Mouse (Mus musculus) cortical plate, adult 2 months (tissue): Measurements from ENCODE around the gene Coro1b. TPM values are rescaled to one million over a fixed set of nuclear protein-coding genes. Genes with fewer than 3 reads are reported as not detected.
A peak's percentile ranks its signal among the peaks of the same experiment; 100 is the strongest.

Experiments used
- H3K27ac ChIP-seq: fragments of 200-500 bp; 2 replicates; pipeline ENCODE4 v1.5.1; 2012; ENCODE audit warnings: low read length, control low read depth, inconsistent platforms; ENCODE audit not compliant: insufficient read depth
- H3K4me1 ChIP-seq: fragments of 200-500 bp; 2 replicates; pipeline ENCODE4 v1.6.1; 2011; ENCODE audit warnings: low read length; ENCODE audit not compliant: control insufficient read depth, insufficient read depth
- H3K4me3 ChIP-seq: fragments of 200-500 bp; 2 replicates; pipeline ENCODE4 v1.5.1; 2011; ENCODE audit warnings: mild to moderate bottlenecking, low read length, control low read depth; ENCODE audit not compliant: insufficient read depth
- CTCF ChIP-seq: fragments of 200-500 bp; IDR thresholded peaks from 2 replicates; pipeline ENCODE4 v1.5.1; 2011; ENCODE audit warnings: mild to moderate bottlenecking, control low read depth, low read length; ENCODE audit not compliant: insufficient read depth; ENCODE audit errors: extremely low read depth
- POLR2A ChIP-seq: fragments of 200-500 bp; IDR thresholded peaks from 2 replicates; pipeline ENCODE4 v1.6.1; 2011; ENCODE audit warnings: mild to moderate bottlenecking, low read length, control low read depth; ENCODE audit not compliant: insufficient read depth; ENCODE audit errors: extremely low read depth
- polyA plus RNA-seq: library from polyadenylated mRNA; depleted of rRNA; stranded (reverse); fragments of >200 nt; gene quantifications from 2 replicates; pipeline ENCODE4 v1.2.3, GENCODE M21; 2012

Coro1b gene
- polyA plus RNA-seq, 1 experiment, result 207 TPM

DNA sequence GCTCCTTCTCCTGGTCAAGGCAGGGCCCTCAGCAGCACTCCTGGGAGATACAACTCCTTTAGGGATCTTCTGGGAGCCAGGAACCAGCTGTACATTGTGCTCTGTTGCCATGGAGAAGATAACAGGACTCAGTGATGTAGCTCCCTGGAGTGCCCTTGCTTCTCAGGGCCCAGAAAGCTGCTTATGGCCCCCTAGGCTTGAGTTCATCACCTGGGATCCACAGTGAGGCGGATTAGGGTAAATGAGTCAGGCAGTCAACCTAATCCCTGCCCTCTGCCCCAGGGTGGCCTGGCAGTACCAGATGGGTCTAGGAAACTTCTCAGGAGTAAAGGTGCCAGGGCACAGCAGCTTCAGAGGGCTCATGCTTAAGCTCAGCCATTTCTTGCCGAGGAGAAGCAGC, 9.0 kb upstream of the Coro1b start, which contains the start of gene Gpr152:
Gene Gpr152 (plus strand): TSS at position 342 of the 400 bp plus-strand sequence.
- TF ChIP-seq POLR2A (no peak), CTCF (no peak)
- H3K4me3 ChIP-seq, result no peak within 1 kb of the TSS
- H3K4me1 ChIP-seq, result peaks cover 1% of the 10 kb centered on the region; the same call in 1 of the 2 replicates
- H3K27ac ChIP-seq, result no peak within 1 kb of the TSS

DNA sequence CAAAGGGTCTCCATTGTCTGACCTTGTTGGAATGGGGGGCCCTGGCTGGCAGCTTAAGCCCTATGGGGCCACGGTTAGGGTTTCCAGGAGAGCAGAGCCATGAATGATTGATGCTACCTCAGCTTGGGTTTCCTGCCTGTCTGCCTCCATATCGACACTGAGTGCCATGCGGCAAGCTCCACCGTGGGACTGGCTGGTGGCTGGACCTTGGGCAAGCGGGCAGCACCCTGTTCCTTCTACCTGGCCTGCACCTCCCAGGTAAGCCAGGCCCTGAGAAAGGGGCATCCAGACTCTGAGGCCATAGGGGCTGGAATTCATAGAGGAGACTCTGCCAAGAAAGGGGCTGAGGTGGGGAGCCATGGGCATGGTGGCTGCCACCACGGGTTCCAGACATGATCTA, 8.3 kb upstream of the Coro1b start:
- Histone ChIP-seq H3K4me1 (peaks cover 1% of the 10 kb centered on the region; the same call in 1 of the 2 replicates), H3K4me3 (no peak overlapping the region)
- TF ChIP-seq CTCF (no peak), POLR2A (no peak)

DNA sequence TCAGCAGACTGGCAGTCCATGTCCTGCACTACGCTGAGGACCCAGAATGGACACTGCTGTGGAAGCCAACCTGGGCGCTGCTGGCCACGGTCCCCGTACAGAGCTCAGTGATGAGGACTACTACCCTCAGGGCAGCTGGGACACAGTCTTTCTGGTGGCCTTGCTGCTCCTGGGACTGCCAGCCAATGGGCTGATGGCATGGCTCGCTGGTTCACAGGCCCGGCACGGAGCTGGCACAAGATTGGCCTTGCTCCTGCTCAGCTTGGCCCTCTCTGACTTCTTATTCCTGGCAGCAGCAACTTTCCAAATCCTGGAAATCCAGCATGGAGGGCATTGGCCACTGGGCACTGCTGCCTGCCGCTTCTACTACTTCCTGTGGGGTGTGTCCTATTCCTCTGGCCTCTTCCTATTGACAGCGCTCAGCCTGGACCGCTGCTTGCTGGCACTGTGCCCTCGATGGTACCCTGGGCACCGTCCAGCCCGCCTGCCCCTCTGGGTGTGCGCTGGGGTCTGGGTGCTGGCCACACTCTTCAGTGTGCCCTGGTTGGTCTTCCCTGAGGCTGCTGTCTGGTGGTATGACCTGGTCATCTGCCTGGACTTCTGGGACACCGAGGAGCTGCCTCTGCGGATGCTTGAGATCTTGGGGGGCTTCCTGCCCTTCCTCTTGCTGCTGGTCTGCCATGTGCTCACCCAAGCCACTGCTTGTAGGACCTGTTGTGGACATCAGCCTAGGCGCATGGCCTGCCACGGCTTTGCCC, 5.8 kb upstream of the Coro1b start:
- Histone ChIP-seq H3K4me3 (no peak overlapping the region), H3K27ac (no peak overlapping the region), H3K4me1 (peaks cover 4% of the 10 kb centered on the region; the same call in 1 of the 2 replicates)
- no peak for TF ChIP-seq CTCF
- no peak for TF ChIP-seq POLR2A

More for the DNA sequence above, 8.3 kb upstream of the Coro1b start:
- H3K27ac ChIP-seq, result no peak overlapping the region

DNA sequence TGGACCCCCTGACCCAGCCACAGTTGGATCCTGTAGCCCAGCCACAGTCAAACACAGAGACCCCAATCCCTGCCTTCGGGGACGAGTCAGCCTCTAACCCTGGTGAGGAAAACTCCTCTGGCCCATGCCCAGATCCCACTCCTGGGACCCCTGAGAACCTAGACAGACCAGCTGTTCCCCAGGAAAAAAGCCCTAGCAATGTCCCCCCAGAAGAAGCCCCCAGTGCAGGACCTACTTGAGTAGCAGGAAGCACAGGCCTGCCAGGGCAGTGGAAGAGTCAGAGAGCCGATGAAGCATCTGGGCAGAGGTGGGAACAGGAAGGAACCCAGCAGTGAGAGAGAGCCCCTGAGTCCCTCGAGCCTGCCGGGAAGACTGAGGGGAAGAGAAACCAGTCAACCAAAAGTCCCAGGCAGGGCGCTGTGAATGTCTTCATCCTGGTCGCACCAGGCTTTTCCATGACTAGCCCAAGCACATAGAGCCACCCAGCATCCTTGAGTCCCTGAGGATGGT, 4.6 kb upstream of the Coro1b start, which contains the start of gene Cabp4:
Gene Cabp4 (minus strand): TSS at position 275 of the 510 bp plus-strand sequence.
- H3K27ac ChIP-seq, result no peak within 1 kb of the TSS
- no peak within 1 kb of the TSS for H3K4me3 ChIP-seq
- H3K4me1 ChIP-seq, result peaks cover 7% of the 10 kb centered on the region
- no peak for TF ChIP-seq CTCF
- no peak for TF ChIP-seq POLR2A

DNA sequence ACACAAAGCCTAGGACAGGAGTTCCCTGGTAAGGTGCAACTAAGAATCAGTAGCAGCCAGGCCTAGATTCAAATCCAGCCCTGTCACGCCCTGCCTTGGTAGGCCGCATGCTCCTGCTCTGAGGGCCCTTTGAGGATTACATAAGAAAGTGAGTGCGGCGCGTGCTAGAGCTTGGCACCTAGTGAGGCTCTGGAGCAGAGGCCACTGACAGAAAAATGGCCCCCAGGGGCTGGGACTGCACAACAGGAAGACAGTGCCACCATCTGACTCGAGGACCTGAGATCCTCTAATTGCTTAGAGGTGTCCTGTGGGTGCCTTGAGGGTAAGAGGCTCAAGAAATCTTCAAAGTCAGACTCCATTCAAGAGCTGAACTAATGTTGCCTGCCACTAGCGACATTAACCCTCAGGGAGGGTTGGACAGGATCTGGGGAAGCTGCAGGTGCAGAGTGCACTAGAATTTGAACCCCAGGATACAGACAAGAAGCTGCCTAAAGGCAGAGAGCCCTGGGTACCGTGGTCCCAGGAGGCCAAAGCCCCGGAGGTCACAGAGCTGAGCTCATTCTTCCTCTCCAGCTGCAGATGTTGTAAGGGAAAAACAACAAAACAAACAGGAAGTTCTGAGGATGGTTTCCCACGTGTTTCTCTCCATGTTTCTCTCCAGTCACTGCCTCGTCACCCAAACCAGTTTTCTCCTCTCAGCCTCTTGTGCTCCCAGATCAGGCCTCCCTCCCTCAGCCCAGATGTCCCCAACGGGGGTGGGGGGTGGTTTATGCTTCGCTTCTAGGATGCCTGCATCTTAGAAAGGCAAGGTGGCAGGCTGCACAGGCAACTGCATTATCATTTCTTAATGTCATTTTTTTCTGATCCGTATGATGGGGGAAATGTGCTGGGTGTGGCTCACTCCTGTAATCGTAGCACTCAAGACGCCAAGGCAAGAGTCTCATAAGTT, 3.6 kb upstream of the Coro1b start:
- Histone ChIP-seq H3K4me1 (peaks cover 7% of the 10 kb centered on the region), H3K27ac (no peak overlapping the region), H3K4me3 (no peak overlapping the region)
- TF ChIP-seq POLR2A, result no peak
- TF ChIP-seq CTCF, result no peak

DNA sequence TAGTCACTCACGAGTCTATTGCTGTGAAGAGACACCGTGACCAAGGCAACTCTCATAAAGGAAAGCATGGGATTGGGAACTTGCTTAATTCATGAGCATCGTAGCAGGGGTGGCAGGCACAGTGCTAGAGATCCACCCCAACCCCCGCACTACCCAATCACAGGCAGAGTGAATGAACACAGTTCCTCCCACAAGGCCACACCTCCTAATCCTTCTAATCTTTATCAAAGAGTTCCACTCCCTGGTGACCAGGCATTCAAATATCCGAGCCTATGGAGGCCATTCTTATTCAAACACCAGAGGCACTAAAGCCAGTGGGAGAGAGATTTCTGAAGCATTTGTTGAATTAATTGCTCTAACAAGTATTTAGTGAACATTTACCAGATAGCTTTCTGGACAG, 2.5 kb upstream of the Coro1b start:
- Histone ChIP-seq H3K4me3 (no peak overlapping the region), H3K27ac (no peak overlapping the region), H3K4me1 (peaks cover 7% of the 10 kb centered on the region)
- TF ChIP-seq CTCF (no peak), POLR2A (no peak)

DNA sequence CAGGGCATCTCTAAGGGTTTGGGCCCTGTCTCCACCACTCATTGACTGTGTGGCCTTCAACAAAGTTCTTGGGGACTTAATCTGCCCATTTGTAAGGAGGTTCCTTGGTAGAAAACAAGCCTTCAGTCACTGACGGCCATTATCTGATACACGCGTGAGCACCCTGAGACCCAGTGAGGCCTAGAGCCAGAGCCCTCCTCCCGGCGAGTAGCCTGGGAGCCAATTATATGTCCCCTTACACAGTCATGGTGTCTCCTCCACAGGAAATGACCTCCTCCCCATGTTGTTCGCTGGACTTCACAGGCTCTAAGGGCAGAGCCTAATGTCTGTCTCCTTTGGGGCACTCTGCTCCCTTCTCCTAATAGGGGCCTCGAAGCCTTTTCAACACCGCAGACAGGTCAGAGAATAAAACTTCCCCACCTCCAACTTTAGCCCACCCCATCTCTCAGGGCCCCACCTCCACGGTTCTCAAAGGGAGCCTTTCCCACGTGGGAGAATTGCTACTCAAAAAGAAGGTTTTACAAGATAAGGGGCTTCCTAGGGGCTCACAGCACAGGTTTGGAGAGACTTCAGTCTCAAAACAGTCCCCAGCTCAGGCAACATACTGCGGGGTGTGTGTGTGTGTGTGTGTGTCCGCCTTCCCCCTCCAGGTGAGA, 1.9 kb upstream of the Coro1b start:
- Histone ChIP-seq H3K4me1 (peaks cover 7% of the 10 kb centered on the region), H3K4me3 (no peak overlapping the region), H3K27ac (no peak overlapping the region)
- TF ChIP-seq POLR2A (no peak), CTCF (no peak)

DNA sequence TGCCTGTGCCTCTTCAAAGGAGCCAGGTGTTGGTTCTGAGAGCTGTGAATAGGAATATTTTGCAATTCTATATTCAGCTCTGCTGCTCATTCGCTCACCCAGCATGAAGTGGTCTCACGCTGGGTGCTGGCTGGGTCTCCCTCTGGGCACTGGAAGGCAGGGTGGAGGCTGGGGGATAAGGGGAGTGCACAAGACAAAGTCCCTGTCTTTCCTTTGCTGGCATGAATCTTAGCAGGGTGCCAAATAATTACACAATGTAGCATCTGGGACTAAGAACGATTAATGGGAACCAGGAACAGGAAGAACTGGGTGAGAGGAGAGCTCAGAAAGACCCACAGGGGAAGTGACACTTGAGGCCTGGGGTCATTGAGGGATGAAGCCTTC, 1.4 kb upstream of the Coro1b start:
- Histone ChIP-seq H3K4me1 (peaks cover 7% of the 10 kb centered on the region), H3K4me3 (no peak overlapping the region), H3K27ac (peak overlapping the region; percentile 10; the same call in 1 of the 2 replicates)
- no peak for TF ChIP-seq POLR2A
- TF ChIP-seq CTCF, result no peak

DNA sequence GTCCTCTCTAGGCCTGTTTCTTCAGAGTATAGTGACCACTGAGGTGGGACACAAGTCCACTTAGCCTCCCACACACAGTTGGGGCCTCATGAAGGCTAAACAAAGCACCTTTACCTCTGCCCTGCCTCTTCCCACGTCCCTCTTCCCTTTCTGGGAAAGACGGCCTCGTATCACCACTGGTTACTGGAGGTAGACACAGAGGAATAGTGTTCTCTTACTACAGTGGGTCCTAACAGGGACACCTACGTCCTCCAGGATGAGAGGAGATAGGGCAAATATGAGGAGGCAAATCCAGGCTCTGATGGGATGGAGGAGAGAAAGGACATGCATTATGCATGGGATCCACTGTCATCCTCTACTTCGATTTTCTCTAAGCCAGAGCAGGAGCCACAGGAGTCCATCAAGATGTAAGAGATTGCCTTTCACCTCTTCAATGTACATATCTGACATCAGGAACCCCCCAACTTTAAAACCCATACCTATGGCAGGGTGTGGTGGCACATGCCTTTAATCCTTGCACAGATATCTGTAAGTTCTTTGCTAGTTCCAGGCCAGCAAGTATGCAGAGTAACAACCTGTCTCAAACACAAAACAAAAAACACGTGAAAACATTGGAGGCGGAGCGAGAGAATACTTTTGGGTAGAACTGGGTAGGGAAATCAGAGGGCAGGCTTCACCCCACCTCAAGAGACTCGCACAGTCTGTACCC, 483 bp upstream of the Coro1b start:
- Histone ChIP-seq H3K27ac (0 out of 2 replicates have a peak overlapping the region, but pooled peaks have one; percentile 44), H3K4me1 (peaks cover 7% of the 10 kb centered on the region), H3K4me3 (peak overlapping the region; percentile 83)
- TF ChIP-seq CTCF, result no peak
- TF ChIP-seq POLR2A, result no peak
